Mouse (Mus musculus) telencephalon, adult 2 months (tissue): Measurements from ENCODE around the gene Prkar2b.

Experiments used
- DNase-seq: peaks from one replicate; pipeline ENCODE4 v3.0.0-alpha.2; 2011; ENCODE audit warnings: low read depth, low spot score

The Prkar2b gene

DNA sequence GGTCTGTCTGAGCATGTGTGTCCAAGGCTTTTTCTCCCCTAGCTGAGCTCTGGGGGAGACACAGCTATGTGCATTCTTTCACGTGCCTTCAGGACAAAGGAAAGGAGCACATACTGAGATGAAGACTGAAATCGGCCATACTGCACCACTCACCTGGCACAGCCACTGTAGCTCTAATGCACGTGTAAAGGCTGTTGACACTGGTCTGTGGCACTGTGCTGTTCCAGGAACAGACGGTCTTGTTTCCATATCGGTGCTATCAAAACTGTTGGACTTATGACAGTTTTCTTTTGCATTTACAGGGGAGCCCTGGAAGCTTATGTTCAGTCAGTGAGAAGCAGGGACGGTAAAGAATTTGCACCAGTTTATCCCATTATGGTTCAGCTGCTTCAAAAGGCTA is 135.8 kb downstream of the Prkar2b start:
- DNase-seq: no peak

DNA sequence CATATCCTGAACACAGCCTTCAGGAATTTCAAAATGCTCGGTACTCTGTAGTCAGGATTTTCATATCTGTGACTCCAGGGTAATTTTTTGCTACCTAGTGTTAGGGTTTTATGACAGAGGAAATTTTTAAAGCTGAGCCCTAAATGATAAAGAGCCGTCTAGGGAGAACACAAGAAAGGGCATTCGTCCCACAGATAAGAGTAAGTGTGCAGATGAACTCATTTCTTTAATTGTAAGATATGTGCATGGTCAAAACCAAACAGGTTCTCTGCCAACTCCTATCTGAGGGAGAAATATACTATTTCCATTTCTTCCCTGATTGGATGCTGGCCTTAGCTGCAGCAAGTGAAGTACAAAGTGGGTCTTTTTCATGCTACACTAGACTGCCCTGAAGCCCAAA is 137.0 kb downstream of the Prkar2b start:
- no peak for DNase-seq

DNA sequence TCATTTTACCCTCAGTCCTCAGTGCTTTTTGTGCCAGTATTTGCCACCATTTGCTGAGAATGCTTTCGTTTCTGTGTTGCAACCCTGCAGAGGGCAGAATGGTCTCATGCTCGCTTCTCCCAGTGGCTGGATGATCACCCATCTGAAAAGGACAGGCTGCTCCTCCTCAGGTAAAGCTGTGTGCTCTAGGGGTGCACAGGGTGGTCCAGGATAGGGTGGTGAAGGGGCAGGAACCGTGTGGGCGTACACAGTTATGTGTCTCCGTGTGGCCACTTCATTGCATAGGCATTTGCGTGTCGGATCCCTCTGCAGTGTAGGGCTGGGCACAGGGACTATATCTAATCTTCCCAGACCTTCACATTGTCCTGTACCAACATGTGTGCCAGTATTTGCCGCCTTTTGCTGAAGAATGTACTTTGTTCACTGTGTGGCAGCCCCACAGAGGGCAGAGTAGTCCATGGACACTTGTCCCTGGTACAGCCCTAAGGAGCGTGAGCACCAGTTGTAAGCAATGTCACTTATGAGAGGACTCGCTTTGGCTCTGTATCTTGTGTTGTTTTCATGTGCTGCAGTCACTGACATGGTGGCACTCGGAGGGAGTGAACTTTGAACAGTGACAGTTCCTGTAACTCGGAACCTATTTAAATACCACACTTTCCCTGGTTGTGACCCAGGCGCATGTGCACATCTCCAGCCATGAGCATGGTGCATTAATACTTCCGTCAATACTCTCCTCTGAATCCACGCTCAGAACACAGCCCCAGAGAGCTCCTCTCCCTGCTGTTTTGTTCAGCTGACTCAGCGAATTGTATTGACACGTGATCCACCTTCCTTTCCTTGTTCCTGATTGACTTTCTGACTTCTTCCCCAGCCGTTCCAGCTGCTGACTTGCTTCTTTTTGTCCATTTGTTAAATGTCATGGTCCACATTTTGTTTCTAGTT is 140.4 kb downstream of the Prkar2b start:
- DNase-seq: no peak

DNA sequence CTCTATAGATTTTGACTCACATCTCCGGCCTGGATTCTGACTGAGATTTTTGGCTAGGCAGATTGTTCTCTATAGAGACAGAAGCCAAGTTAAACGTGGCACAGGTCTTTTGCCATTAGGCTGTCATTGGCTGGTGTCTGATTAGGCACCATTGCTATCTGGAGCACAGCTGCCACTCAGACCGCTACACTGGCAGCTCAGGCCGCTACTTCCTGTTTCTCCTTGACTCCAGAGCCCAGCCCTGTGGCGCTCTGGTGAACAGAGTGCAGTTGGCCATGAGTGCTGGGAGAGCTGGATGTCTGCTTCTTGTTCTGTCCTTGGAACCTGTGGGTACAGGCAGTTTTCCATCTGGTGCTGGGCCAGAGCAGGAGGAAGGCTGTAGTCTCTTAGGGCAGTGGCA is 143.9 kb downstream of the Prkar2b start:
- DNase-seq: no peak

DNA sequence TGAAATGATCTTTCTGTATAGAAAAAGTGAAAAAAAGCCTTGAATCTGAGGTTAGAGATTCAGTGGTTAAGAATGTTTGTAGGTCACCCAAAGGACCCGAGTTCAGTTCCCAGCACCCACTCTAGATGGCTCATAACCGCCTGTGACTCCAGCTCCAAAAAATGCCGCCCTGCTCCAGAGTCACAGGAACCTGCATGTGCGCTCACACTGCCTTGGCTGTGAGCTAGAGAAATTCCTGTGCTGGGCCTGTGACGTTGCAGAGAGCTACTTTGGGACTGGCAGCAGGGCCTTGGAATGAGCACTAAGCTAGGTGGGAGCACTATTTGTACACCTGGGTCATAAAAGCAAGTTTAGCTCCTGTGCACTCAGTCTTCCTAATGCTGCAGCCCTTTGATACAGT is 144.4 kb downstream of the Prkar2b start:
- no peak for DNase-seq

DNA sequence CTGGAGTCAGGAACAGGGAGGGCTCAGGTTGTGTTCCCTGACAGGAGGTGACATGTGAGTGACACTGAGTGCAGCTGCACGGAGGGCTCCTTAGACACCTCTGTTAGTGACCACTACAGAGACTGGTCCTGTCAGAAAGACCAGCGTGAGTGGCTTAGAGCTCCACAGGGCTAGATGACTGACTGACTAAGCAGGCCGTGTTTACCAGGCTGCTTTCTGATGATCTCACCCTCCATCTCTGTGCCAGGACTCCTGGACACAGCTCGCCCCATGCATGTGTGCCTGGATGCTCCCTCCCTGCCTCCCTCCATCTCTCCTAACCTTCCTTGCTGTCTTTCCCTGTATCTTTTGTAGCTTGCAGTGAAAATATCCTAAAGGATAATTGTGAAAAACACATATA is 147.5 kb downstream of the Prkar2b start:
- no peak for DNase-seq

DNA sequence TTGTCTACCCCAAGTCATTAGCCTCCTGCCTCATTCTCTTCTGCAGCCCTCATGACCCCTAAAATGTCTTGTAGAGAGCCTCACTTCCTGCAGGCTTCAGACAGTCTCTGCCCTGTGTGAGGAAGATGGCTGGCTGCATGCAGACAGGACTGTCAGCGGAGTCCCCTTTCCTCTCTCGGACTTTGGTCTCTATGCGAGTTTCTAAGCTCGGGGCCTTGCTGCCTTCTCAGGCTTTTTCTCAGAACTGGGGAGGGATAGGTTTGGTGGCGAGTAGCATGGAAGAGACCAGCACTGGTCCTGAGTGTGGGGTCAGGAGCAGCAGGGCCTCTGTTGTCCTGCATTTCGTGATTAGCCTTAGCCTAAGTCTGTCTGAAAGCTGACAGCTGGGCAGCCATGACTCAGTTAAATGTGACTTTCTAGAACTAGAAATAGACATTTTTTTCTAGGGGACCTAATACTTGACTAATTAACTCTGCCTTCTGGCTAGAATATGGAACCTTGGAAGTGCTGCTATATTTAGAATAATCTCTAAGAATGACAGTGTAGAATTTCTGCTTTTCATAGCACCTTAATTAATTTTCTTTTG is 148.0 kb downstream of the Prkar2b start:
- no peak for DNase-seq
